Mouse (Mus musculus) heart, adult 2 months (tissue): ENCODE measurements at regions not wholly inside any gene's neighbourhood (a gene's known extent, or its start where the extent isn't known, plus 50 kb on each side); places are given as distances from the start of the nearest gene placed in this dataset.

Experiments
- CTCF ChIP-seq: fragments of 200-600 bp; IDR thresholded peaks from 2 replicates; pipeline ENCODE4 v1.8.1; 2022; ENCODE audit warnings: antibody characterized with exemption, mild to moderate bottlenecking, moderate library complexity
- POLR2A ChIP-seq: fragments of 200-500 bp; IDR thresholded peaks from 2 replicates; pipeline ENCODE4 v1.6.1; 2011; ENCODE audit warnings: mild to moderate bottlenecking, low read depth, low read length, control low read depth; ENCODE audit not compliant: insufficient read depth

DNA sequence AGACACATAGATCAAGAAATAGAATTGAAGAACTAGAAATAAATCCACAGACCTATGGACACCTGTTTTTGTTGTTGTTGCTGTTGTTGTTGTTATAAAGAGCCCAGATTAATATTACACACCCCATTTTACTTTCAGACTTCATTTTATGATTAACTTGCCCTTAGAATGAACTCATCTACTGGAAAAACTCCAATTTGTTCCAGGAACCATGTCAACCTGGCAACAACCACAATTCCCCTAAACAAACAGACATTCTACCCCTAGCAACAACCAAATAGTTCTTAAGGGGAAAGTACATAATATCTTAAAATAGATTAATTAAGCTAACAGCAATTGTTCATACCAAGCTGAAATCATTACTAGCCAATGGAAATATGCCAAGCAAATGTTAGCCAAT lies 646.1 kb downstream of the Gm9195 start:
- TF ChIP-seq CTCF (no peak), POLR2A (no peak)
